Mouse (Mus musculus) limb, embryonic 15.5 days (tissue): ENCODE results near the gene Nfatc3. TPM values are rescaled to one million over a fixed set of nuclear protein-coding genes. Genes with fewer than 3 reads are reported as not detected.

ENCODE experiments used
- ATAC-seq: fragments of 200-750 bp; cut with Nextera tagmentation; 2 replicates; pipeline ENCODE4 v1.8.0; 2017; ENCODE audit warnings: low read depth, moderate TSS enrichment; ENCODE audit not compliant: insufficient number of reproducible peaks, low FRiP score, low TSS enrichment
- H3K27ac ChIP-seq: fragments of 300-500 bp; sonication (generic); 2 replicates; pipeline ENCODE4 v1.5.1; 2015; ENCODE audit warnings: moderate library complexity, mild to moderate bottlenecking, inconsistent platforms
- H3K27me3 ChIP-seq: fragments of 300-500 bp; sonication (generic); 2 replicates; pipeline ENCODE4 v1.6.1; 2015; ENCODE audit warnings: inconsistent platforms
- H3K36me3 ChIP-seq: fragments of 300-500 bp; sonication (generic); 2 replicates; pipeline ENCODE4 v1.6.1; 2015; ENCODE audit warnings: inconsistent platforms
- H3K4me1 ChIP-seq: fragments of 300-500 bp; sonication (generic); 2 replicates; pipeline ENCODE4 v1.6.1; 2015; ENCODE audit warnings: inconsistent platforms
- H3K4me2 ChIP-seq: fragments of 300-500 bp; sonication (generic); 2 replicates; pipeline ENCODE4 v1.6.1; 2015; ENCODE audit warnings: mild to moderate bottlenecking, inconsistent platforms
- H3K4me3 ChIP-seq: fragments of 300-500 bp; sonication (generic); 2 replicates; pipeline ENCODE4 v1.5.1; 2015; ENCODE audit warnings: mild to moderate bottlenecking, inconsistent platforms
- H3K9ac ChIP-seq: fragments of 300-500 bp; sonication (generic); 2 replicates; pipeline ENCODE4 v1.6.1; 2015; ENCODE audit warnings: inconsistent platforms
- H3K9me3 ChIP-seq: fragments of 300-500 bp; sonication (generic); 2 replicates; pipeline ENCODE4 v1.6.1; 2016; ENCODE audit warnings: inconsistent platforms
- WGBS: fragments of 180-500 bp; shearing (Covaris S2); methylation state at CpG from one replicate; pipeline ENCODE4 v1.1.7; 2015; 5-methylcytosine and 5-hydroxymethylcytosine counted together
- polyA plus RNA-seq: library from polyadenylated mRNA; unstranded; fragments of >200 nt; fragmentation: Nextera tagmentation; extraction: Ambion mirVana; gene quantifications from 2 replicates; pipeline ENCODE4 v1.2.1, GENCODE M21; 2015

Gene Nfatc3
- polyA plus RNA-seq, 1 experiment from 2014 or later = 6.9 TPM

DNA sequence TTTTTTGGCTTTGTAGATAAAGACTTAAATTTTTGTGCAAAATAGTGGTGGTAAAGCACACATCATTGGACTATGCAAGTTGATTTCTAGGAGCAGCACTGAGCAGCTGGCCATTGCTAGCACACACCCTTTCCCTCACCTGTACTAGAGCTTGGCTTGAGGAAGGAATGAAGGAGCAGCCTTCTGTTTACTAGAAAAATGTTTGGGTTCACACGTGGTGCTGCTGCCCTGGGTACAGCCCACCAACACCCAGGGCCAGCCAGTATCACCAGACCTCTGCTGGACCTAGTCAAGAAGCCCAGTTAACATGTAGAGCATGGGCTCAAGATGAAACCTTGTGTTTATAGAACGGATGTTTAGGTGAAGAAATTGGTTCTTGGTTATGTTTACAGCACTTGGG is 71.4 kb downstream of the Nfatc3 start:
- H3K4me3 ChIP-seq = no peak overlapping the region
- H3K27ac ChIP-seq = no peak overlapping the region
- 80% methylated on average over 2 of the region's 2 CpGs for WGBS
- no peak for ATAC-seq
- peaks cover 22% of the 10 kb centered on the region for H3K27me3 ChIP-seq
- H3K9ac ChIP-seq = no peak overlapping the region
- peaks cover 50% of the 10 kb centered on the region for H3K36me3 ChIP-seq
- no peaks in the 10 kb centered on the region for H3K9me3 ChIP-seq
- H3K4me1 ChIP-seq = peaks cover 14% of the 10 kb centered on the region
- no peak overlapping the region for H3K4me2 ChIP-seq

- Histone ChIP-seq H3K9ac (no peak overlapping the region), H3K9me3 (no peaks in the 10 kb centered on the region), H3K4me3 (no peak overlapping the region), H3K4me2 (no peak overlapping the region), H3K4me1 (peaks cover 19% of the 10 kb centered on the region), H3K27ac (no peak overlapping the region), H3K27me3 (peaks cover 27% of the 10 kb centered on the region), H3K36me3 (peaks cover 50% of the 10 kb centered on the region)
- no peak for ATAC-seq
- WGBS = 76% methylated on average over 2 of the region's 2 CpGs
These were observed 71.9 kb downstream of the Nfatc3 start for GRCm38 (mm10) chr8:106130505-106130904.

DNA sequence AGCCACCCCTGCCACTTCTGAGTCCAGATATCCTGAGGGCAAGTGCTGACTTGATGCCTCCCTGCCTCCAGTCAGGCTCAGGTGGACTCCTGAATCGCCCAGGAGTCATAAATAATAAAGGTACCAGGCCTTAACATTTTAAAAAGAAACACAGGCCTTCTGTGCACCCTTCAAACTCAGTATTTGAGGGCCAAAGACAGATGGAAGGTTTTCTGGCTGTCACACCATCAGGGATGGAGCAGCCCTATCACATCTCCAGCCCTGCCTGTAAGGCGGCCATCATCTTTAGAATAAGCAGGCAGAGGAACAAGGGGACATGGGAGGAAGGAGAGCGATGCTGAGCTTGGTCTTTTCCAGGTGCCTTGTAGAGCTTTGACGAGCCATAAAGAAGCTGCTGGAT is 72.4 kb downstream of the Nfatc3 start:
- H3K27ac ChIP-seq = no peak overlapping the region
- peaks cover 24% of the 10 kb centered on the region for H3K4me1 ChIP-seq
- no peaks in the 10 kb centered on the region for H3K9me3 ChIP-seq
- no peak for ATAC-seq
- H3K27me3 ChIP-seq = peaks cover 32% of the 10 kb centered on the region
- H3K9ac ChIP-seq = no peak overlapping the region
- peaks cover 50% of the 10 kb centered on the region for H3K36me3 ChIP-seq
- 81% methylated on average over 4 of the region's 4 CpGs for WGBS
- H3K4me3 ChIP-seq = no peak overlapping the region
- H3K4me2 ChIP-seq = no peak overlapping the region

DNA sequence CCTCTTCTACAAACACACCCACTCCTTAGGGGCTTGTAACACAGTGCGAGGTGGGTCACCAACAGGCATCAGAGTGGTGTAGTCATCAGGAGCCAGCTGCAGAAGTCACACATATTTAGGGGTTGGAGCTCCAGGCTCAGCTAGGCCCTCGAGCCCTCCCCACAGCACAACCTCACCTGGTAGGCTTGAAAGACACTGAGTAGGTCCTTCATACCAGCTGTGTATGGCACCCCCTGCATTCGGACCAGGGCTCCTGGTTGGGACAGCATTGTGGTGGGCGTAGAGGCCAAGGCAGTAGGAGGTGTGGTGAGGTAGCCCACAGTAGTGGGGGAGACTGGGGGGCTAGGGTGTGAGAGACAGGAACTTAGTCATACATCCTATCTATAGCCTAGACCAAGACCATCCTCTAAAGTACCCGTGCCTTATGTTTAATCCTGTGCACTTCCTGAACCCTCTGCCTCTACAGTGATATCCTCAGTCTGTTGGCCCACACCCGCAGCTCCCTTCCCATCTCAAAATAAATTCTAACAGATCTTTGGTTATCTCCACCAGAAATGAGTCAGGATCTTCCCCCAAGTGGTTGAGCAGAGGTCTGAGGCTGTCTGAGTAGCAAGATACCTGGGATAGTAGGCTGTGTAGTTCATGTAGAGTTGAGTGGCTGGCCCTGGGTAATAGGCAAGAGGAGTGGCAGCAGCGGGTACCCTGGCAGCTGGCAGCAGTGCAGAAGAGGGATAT is 73.0 kb downstream of the Nfatc3 start:
- H3K4me3 ChIP-seq = no peak overlapping the region
- no peak overlapping the region for H3K27ac ChIP-seq
- H3K4me2 ChIP-seq = no peak overlapping the region
- peaks cover 50% of the 10 kb centered on the region for H3K36me3 ChIP-seq
- ATAC-seq = no peak
- H3K4me1 ChIP-seq = peaks cover 31% of the 10 kb centered on the region
- peaks cover 38% of the 10 kb centered on the region for H3K27me3 ChIP-seq
- WGBS = 91% methylated on average over 7 of the region's 7 CpGs
- H3K9ac ChIP-seq = no peak overlapping the region
- no peaks in the 10 kb centered on the region for H3K9me3 ChIP-seq

GRCm38 (mm10) chr8:106132356-106132755 is 73.7 kb downstream of the Nfatc3 start:
- 90% methylated on average over 11 of the region's 11 CpGs for WGBS

GRCm38 (mm10) chr8:106133526-106133925 is 74.9 kb downstream of the Nfatc3 start:
- Histone ChIP-seq H3K36me3 (peaks cover 40% of the 10 kb centered on the region), H3K27ac (no peak overlapping the region), H3K27me3 (peaks cover 47% of the 10 kb centered on the region), H3K9me3 (no peaks in the 10 kb centered on the region), H3K4me2 (0 out of 2 replicates have a peak overlapping the region, but pooled peaks have one; percentile 7), H3K4me3 (no peak overlapping the region), H3K9ac (no peak overlapping the region), H3K4me1 (peaks cover 45% of the 10 kb centered on the region)
- no peak for ATAC-seq
- 54% methylated on average over 13 of the region's 13 CpGs for WGBS

More at GRCm38 (mm10) chr8:106132356-106132755, 73.7 kb downstream of the Nfatc3 start:
- Histone ChIP-seq H3K27ac (no peak overlapping the region), H3K4me2 (no peak overlapping the region), H3K4me1 (peaks cover 37% of the 10 kb centered on the region), H3K9me3 (no peaks in the 10 kb centered on the region), H3K27me3 (peaks cover 45% of the 10 kb centered on the region), H3K9ac (no peak overlapping the region), H3K4me3 (no peak overlapping the region), H3K36me3 (peaks cover 48% of the 10 kb centered on the region)
- no peak for ATAC-seq

- no peak overlapping the region for H3K27ac ChIP-seq
- peaks cover 46% of the 10 kb centered on the region for H3K4me1 ChIP-seq
- 0 out of 2 replicates have a peak overlapping the region, but pooled peaks have one; percentile 7 for H3K4me2 ChIP-seq
- peaks cover 47% of the 10 kb centered on the region for H3K27me3 ChIP-seq
- no peaks in the 10 kb centered on the region for H3K9me3 ChIP-seq
- H3K9ac ChIP-seq = no peak overlapping the region
- no peak overlapping the region for H3K4me3 ChIP-seq
- H3K36me3 ChIP-seq = peaks cover 36% of the 10 kb centered on the region
- no peak for ATAC-seq
- WGBS = 74% methylated on average over 6 of the region's 6 CpGs
These were observed 75.3 kb downstream of the Nfatc3 start for GRCm38 (mm10) chr8:106133946-106134345.

DNA sequence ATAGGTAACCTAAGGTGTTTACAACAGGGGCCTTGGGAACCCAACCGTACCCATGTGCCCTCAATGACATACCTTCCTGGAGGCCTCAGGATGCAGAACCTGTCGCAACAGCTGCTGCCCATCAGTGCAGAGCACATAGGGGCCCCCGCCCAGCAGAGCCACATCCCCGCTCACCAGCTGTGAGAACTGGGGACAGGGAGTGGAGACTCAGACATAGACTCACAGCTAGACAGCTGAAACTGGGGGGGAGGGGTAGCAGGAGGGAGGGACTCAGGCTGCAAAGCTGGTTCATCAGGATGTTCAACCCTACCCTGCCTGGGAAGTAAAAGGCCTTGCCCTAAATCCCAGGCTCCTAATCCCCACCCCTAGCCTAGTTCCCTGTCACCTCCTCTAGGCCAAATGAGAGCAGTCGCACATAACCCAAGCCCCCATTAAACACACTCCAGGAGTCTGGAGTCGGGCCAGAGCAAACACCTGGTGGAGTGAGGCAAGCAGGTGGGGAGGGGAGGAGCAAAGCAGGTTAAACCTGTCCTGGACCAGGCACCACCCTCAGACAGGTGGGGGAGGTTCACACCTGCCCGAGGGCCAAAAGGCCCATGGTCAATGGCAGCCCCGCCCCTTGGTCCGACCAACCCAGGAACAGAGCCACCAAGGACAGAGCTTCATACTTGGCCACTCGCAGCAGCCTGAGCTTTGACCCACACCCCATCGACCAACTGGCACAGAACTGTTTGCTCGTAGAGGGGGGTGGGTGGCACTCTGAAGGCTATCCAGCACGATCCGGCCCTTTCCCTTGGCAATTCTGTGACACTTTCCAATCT is 76.3 kb downstream of the Nfatc3 start:
- peak; percentile 49 for ATAC-seq
- Histone ChIP-seq H3K4me2 (peak overlapping the region; percentile 89), H3K27me3 (peaks cover 47% of the 10 kb centered on the region), H3K9ac (no peak overlapping the region), H3K9me3 (no peaks in the 10 kb centered on the region), H3K36me3 (peaks cover 30% of the 10 kb centered on the region), H3K4me3 (peak overlapping the region; percentile 51), H3K27ac (peak overlapping the region; percentile 68; the same call in 1 of the 2 replicates), H3K4me1 (peaks cover 46% of the 10 kb centered on the region)
- WGBS = 10% methylated on average over 14 of the region's 14 CpGs

DNA sequence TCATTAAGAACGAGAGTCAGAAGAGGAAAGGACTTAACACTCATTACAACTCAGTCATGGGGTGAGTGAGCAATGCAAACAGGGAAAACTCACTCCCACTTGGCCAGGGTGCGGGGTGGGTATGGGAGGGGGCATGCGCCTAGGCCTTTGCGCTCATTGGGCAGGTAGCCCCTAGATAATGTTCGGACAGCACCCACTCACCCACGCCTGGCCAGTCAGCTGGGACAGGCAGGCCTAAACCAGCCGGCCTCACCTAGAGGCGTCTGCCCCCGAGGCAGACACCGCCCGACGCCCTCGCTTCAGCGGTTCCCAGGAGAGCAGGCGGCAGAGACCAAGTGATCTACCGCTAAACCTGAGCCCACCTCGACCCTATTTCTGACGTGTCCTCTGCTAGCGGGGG is 77.0 kb downstream of the Nfatc3 start:
- 0 out of 2 replicates have a peak overlapping the region, but pooled peaks have one; percentile 7 for H3K9ac ChIP-seq
- H3K27ac ChIP-seq = peak overlapping the region; percentile 68
- no peak for ATAC-seq
- peak overlapping the region; percentile 89 for H3K4me2 ChIP-seq
- 8% methylated on average over 19 of the region's 19 CpGs for WGBS
- peak overlapping the region; percentile 51 for H3K4me3 ChIP-seq
- peaks cover 46% of the 10 kb centered on the region for H3K4me1 ChIP-seq
- peaks cover 47% of the 10 kb centered on the region for H3K27me3 ChIP-seq
- peaks cover 23% of the 10 kb centered on the region for H3K36me3 ChIP-seq
- no peaks in the 10 kb centered on the region for H3K9me3 ChIP-seq

- H3K4me1 ChIP-seq = peaks cover 46% of the 10 kb centered on the region
- under 1% methylated on average over 86 of the region's 86 CpGs for WGBS
- H3K9ac ChIP-seq = peak within 1 kb of the TSS; percentile 39
- H3K27ac ChIP-seq = peak within 1 kb of the TSS; percentile 68
- H3K36me3 ChIP-seq = peaks cover 15% of the 10 kb centered on the region
- H3K4me3 ChIP-seq = peak within 1 kb of the TSS; percentile 51
- peak within 1 kb of the TSS; percentile 89 for H3K4me2 ChIP-seq
- peaks cover 47% of the 10 kb centered on the region for H3K27me3 ChIP-seq
- H3K9me3 ChIP-seq = no peaks in the 10 kb centered on the region
- ATAC-seq = no peak
These were observed 77.8 kb downstream of the Nfatc3 start, which contains the start of gene Esrp2 for GRCm38 (mm10) chr8:106136156-106137130. Esrp2 (minus strand) TSS chr8:106136974.

DNA sequence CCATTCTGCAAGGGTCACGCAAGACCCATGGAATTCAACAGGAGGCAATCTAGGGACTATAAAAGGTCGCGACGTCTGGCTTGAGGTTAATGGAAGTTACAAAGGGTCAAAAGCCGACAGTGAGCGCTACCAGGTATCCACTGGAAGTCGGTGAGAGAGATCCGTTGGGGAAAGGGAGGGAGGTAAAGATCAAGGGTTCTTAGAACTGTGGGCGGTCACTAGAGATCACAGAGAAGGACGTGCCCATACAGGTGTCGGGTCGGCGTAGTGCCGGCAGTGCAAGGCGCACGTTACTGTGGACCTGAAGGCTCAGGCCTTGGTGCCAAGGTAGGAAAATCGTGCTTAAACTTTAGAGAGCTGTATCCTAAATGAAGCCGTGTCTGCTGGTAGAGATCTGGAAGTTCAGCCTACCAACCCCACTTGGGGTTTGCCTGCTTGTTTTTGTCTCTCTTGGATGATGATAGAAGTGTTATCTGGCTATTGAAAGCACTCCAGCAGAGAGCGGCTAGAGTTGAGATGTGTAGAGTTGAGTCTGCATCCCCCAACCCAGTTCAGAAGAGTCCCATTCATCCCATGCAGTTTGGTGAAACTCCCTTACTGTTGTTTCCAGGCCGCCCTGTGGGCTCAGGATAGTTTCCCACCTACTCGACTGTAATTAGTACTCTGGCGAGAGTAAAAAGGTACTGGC is 78.7 kb downstream of the Nfatc3 start:
- Histone ChIP-seq H3K27me3 (peaks cover 47% of the 10 kb centered on the region), H3K27ac (no peak overlapping the region)

More for the DNA sequence above, 78.7 kb downstream of the Nfatc3 start:
- H3K4me1 ChIP-seq = peaks cover 46% of the 10 kb centered on the region
- H3K4me2 ChIP-seq = peak overlapping the region; percentile 89
- H3K9me3 ChIP-seq = no peaks in the 10 kb centered on the region
- no peak for ATAC-seq
- peaks cover 6% of the 10 kb centered on the region for H3K36me3 ChIP-seq
- WGBS = 9% methylated on average over 22 of the region's 22 CpGs
- H3K4me3 ChIP-seq = peak overlapping the region; percentile 51
- peak overlapping the region; percentile 39 for H3K9ac ChIP-seq
